Mouse (Mus musculus) neural tube, embryonic 15.5 days (tissue): ENCODE measurements around the gene Clip2. TPM values are rescaled to one million over a fixed set of nuclear protein-coding genes. Genes with fewer than 3 reads are reported as not detected.
"Not testable (repeated sequence)": the region's sequence is repeated elsewhere in the genome, so short reads cannot be mapped to it uniquely, and the experiment has no call there.

ENCODE experiments used
- ATAC-seq: fragments of 200-750 bp; cut with Nextera tagmentation; 2 replicates; pipeline ENCODE4 v1.8.0; 2017; ENCODE audit warnings: mild to moderate bottlenecking, moderate TSS enrichment, moderate library complexity; ENCODE audit not compliant: low FRiP score
- H3K27ac ChIP-seq: fragments of 300-500 bp; sonication (generic); replicated peaks from 2 replicates; pipeline ENCODE4 v1.5.1; 2015; ENCODE audit warnings: mild to moderate bottlenecking, inconsistent platforms
- H3K27me3 ChIP-seq: fragments of 300-500 bp; sonication (generic); replicated peaks from 2 replicates; pipeline ENCODE4 v1.6.1; 2015; ENCODE audit warnings: inconsistent platforms
- H3K36me3 ChIP-seq: fragments of 300-500 bp; sonication (generic); 2 replicates; pipeline ENCODE4 v1.6.1; 2015; ENCODE audit warnings: inconsistent platforms
- H3K4me1 ChIP-seq: fragments of 300-500 bp; sonication (generic); 2 replicates; pipeline ENCODE4 v1.6.1; 2015; ENCODE audit warnings: inconsistent platforms
- H3K4me2 ChIP-seq: fragments of 300-500 bp; sonication (generic); 2 replicates; pipeline ENCODE4 v1.6.1; 2015; ENCODE audit warnings: inconsistent platforms, mild to moderate bottlenecking, moderate library complexity
- H3K4me3 ChIP-seq: fragments of 300-500 bp; sonication (generic); replicated peaks from 2 replicates; pipeline ENCODE4 v1.5.1; 2015; ENCODE audit warnings: mild to moderate bottlenecking, inconsistent platforms
- H3K9ac ChIP-seq: fragments of 300-500 bp; sonication (generic); replicated peaks from 2 replicates; pipeline ENCODE4 v1.6.1; 2015; ENCODE audit warnings: mild to moderate bottlenecking, inconsistent platforms
- H3K9me3 ChIP-seq: fragments of 300-500 bp; sonication (generic); replicated peaks from 2 replicates; pipeline ENCODE4 v1.6.1; 2016; ENCODE audit warnings: inconsistent platforms
- WGBS: fragments of 180-500 bp; shearing (Covaris S2); methylation state at CpG from one replicate; pipeline ENCODE4 v1.1.7; 2015; ENCODE audit warnings: mixed read lengths; 5-methylcytosine and 5-hydroxymethylcytosine counted together
- polyA plus RNA-seq: library from polyadenylated mRNA; unstranded; fragments of >200 nt; fragmentation: Nextera tagmentation; extraction: Ambion mirVana; gene quantifications from 2 replicates; pipeline ENCODE4 v1.2.1, GENCODE M21; 2015

The Clip2 gene
- polyA plus RNA-seq, 1 experiment from 2014 or later: 12.1 TPM

GRCm38 (mm10) chr5:134454421-134454820 lies 97.8 kb downstream of the Clip2 start:
- Histone ChIP-seq H3K36me3 (peaks cover 6% of the 10 kb centered on the region; the same call in 1 of the 2 replicates), H3K9ac (peak overlapping the region; percentile 82; the same call in 1 of the 2 replicates), H3K27ac (peak overlapping the region; percentile 86), H3K27me3 (no peaks in the 10 kb centered on the region), H3K4me1 (peaks cover 27% of the 10 kb centered on the region), H3K4me2 (peak overlapping the region; percentile 91), H3K9me3 (no peaks in the 10 kb centered on the region), H3K4me3 (peak overlapping the region; percentile 82)
- WGBS: 18% methylated on average over 9 of the region's 9 CpGs
- no peak for ATAC-seq

- peaks cover 27% of the 10 kb centered on the region for H3K4me1 ChIP-seq
- H3K4me3 ChIP-seq: no peak overlapping the region
- no peak for ATAC-seq
- peaks cover 6% of the 10 kb centered on the region; the same call in 1 of the 2 replicates for H3K36me3 ChIP-seq
- H3K27me3 ChIP-seq: no peaks in the 10 kb centered on the region
- H3K9me3 ChIP-seq: no peaks in the 10 kb centered on the region
- 9% methylated on average over 1 of the region's 1 CpGs for WGBS
- H3K9ac ChIP-seq: no peak overlapping the region
- peak overlapping the region; percentile 91 for H3K4me2 ChIP-seq
- no peak overlapping the region for H3K27ac ChIP-seq
These were observed 98.7 kb downstream of the Clip2 start for GRCm38 (mm10) chr5:134453577-134453976.

GRCm38 (mm10) chr5:134446755-134447154 lies 105.5 kb downstream of the Clip2 start:
- not testable (repeated sequence) for H3K9me3 ChIP-seq, H3K4me2 ChIP-seq, H3K27me3 ChIP-seq, H3K9ac ChIP-seq, H3K4me3 ChIP-seq, ATAC-seq, H3K27ac ChIP-seq
- WGBS: over 99% methylated on average over 4 of the region's 4 CpGs
- Histone ChIP-seq H3K36me3 (peaks cover 11% of the 10 kb centered on the region), H3K4me1 (peaks cover 11% of the 10 kb centered on the region)

- H3K9ac ChIP-seq: no peak overlapping the region
- H3K27ac ChIP-seq: no peak overlapping the region; the same call in 1 of the 2 replicates
- H3K4me2 ChIP-seq: no peak overlapping the region
- H3K9me3 ChIP-seq: no peaks in the 10 kb centered on the region
- no peaks in the 10 kb centered on the region for H3K27me3 ChIP-seq
- ATAC-seq: no peak
- H3K4me1 ChIP-seq: peaks cover 17% of the 10 kb centered on the region
- no peak overlapping the region for H3K4me3 ChIP-seq
- WGBS: 57% methylated on average over 10 of the region's 10 CpGs
- peaks cover 10% of the 10 kb centered on the region; the same call in 1 of the 2 replicates for H3K36me3 ChIP-seq
These were observed 106.3 kb downstream of the Clip2 start for GRCm38 (mm10) chr5:134445895-134446294.

GRCm38 (mm10) chr5:134445208-134445831 lies 106.9 kb downstream of the Clip2 start:
- H3K9me3 ChIP-seq: no peaks in the 10 kb centered on the region
- no peak overlapping the region for H3K4me2 ChIP-seq
- no peak for ATAC-seq
- H3K4me1 ChIP-seq: peaks cover 23% of the 10 kb centered on the region
- H3K4me3 ChIP-seq: no peak overlapping the region
- no peaks in the 10 kb centered on the region for H3K27me3 ChIP-seq
- WGBS: 59% methylated on average over 10 of the region's 10 CpGs
- no peak overlapping the region for H3K27ac ChIP-seq
- H3K9ac ChIP-seq: no peak overlapping the region
- H3K36me3 ChIP-seq: peaks cover 10% of the 10 kb centered on the region; the same call in 1 of the 2 replicates

GRCm38 (mm10) chr5:134444473-134444872 lies 107.8 kb downstream of the Clip2 start:
- no peaks in the 10 kb centered on the region for H3K9me3 ChIP-seq
- H3K36me3 ChIP-seq: peaks cover 10% of the 10 kb centered on the region; the same call in 1 of the 2 replicates
- peaks cover 27% of the 10 kb centered on the region for H3K4me1 ChIP-seq
- ATAC-seq: no peak
- no peak overlapping the region for H3K4me2 ChIP-seq
- H3K9ac ChIP-seq: no peak overlapping the region
- H3K27me3 ChIP-seq: no peaks in the 10 kb centered on the region
- no peak overlapping the region for H3K4me3 ChIP-seq
- WGBS: 94% methylated on average over 7 of the region's 7 CpGs
- H3K27ac ChIP-seq: no peak overlapping the region

GRCm38 (mm10) chr5:134442066-134442465 lies 110.2 kb downstream of the Clip2 start:
- Histone ChIP-seq H3K36me3 (peaks cover 10% of the 10 kb centered on the region; the same call in 1 of the 2 replicates), H3K9ac (no peak overlapping the region), H3K27me3 (no peaks in the 10 kb centered on the region), H3K9me3 (no peaks in the 10 kb centered on the region), H3K4me3 (no peak overlapping the region), H3K27ac (no peak overlapping the region), H3K4me1 (peaks cover 43% of the 10 kb centered on the region), H3K4me2 (no peak overlapping the region)
- no peak for ATAC-seq
- 82% methylated on average over 3 of the region's 3 CpGs for WGBS

GRCm38 (mm10) chr5:134441105-134441504 lies 111.1 kb downstream of the Clip2 start:
- Histone ChIP-seq H3K4me2 (no peak overlapping the region), H3K4me3 (no peak overlapping the region), H3K27ac (0 out of 2 replicates have a peak overlapping the region, but pooled peaks have one; percentile 19), H3K4me1 (peaks cover 50% of the 10 kb centered on the region), H3K36me3 (peaks cover 8% of the 10 kb centered on the region; the same call in 1 of the 2 replicates), H3K27me3 (no peaks in the 10 kb centered on the region), H3K9me3 (no peaks in the 10 kb centered on the region), H3K9ac (no peak overlapping the region)
- no peak for ATAC-seq
- WGBS: 66% methylated on average over 3 of the region's 3 CpGs

- Histone ChIP-seq H3K27me3 (no peaks in the 10 kb centered on the region), H3K36me3 (peaks cover 8% of the 10 kb centered on the region; the same call in 1 of the 2 replicates), H3K27ac (no peak overlapping the region), H3K9me3 (no peaks in the 10 kb centered on the region), H3K4me1 (peaks cover 47% of the 10 kb centered on the region), H3K4me3 (no peak overlapping the region), H3K9ac (no peak overlapping the region), H3K4me2 (no peak overlapping the region)
- WGBS: 73% methylated on average over 12 of the region's 12 CpGs
- no peak for ATAC-seq
These were observed 112.1 kb downstream of the Clip2 start for GRCm38 (mm10) chr5:134440098-134440497.

- Histone ChIP-seq H3K27me3 (no peaks in the 10 kb centered on the region), H3K36me3 (peaks cover 8% of the 10 kb centered on the region; the same call in 1 of the 2 replicates), H3K4me2 (no peak overlapping the region), H3K9ac (no peak overlapping the region), H3K27ac (no peak overlapping the region), H3K9me3 (no peaks in the 10 kb centered on the region), H3K4me3 (no peak overlapping the region), H3K4me1 (peaks cover 50% of the 10 kb centered on the region)
- ATAC-seq: no peak
- 99% methylated on average over 7 of the region's 7 CpGs for WGBS
These were observed 112.8 kb downstream of the Clip2 start for GRCm38 (mm10) chr5:134439481-134439880.
